Comparison of ENCODE assay signal across 14 mouse cellular contexts in genomic region chr2:7115161-7115560, GRCm38 (mm10).
DNase-seq lines count a peak whose midpoint lies in the region; ATAC-seq and TF ChIP-seq lines count a peak whose summit lies in the region.
"Had no signal": no experiment of that assay in that cellular context is flagged by ENCODE, and none has a peak within 500 bp of the region (broad histone marks: within the 10 kb centered on the region; RNA-seq: fewer than 3 reads in every experiment).

No protein-coding gene starts in this region.

- no peak for TF ChIP-seq POLR2A in CH12.LX (IDR thresholded peaks at IDR 0.05; ENCODE audit: low read depth, low read length)

- TF ChIP-seq EP300 in liver, postnatal 0 days (IDR thresholded peaks at IDR 0.05; ENCODE audit: low read depth), result no peak
- no peak for TF ChIP-seq EP300 in CH12.LX (IDR thresholded peaks at IDR 0.05; ENCODE audit: low read length)

- in situ Hi-C loops in CH12.LX (cut with MboI; ENCODE audit: low pct_ligation_motif_present, low pct_unique_long_range_greater_than_20kb, low sequenced_read_pairs), result no loop called here

- DNase-seq in heart, adult 11 months, result peak; percentile 74
- DNase-seq in heart, embryonic 10.5 days (ENCODE audit: low spot score), result no peak
- no peak for DNase-seq in liver, postnatal 0 days
- DNase-seq in CH12.LX (ENCODE audit: extremely low read depth), result peak; percentile 44
- DNase-seq in retina, postnatal 1 day, result peak; percentile 15
- no peak for DNase-seq in lung, postnatal 4 days
- DNase-seq: adrenal gland, adult 8-10 months; heart, adult 2 months; heart, postnatal 14 days; thymus, adult 2 months had no signal

- H3K4me2 ChIP-seq in liver, postnatal 0 days (ENCODE audit: low read depth, low read length), result no peak overlapping the region
- H3K4me2 ChIP-seq in liver, embryonic 12.5 days, result no peak overlapping the region
- H3K4me2 ChIP-seq in CH12.LX (ENCODE audit: insufficient read depth, low read depth, poor library complexity, severe bottlenecking), result no peak overlapping the region
- H3K4me2 ChIP-seq: intestine, embryonic 15.5 days; liver, embryonic 11.5 days had no signal

- no peak overlapping the region for H3K4me3 ChIP-seq in heart, embryonic 10.5 days
- H3K4me3 ChIP-seq in liver, postnatal 0 days (ENCODE audit: low read depth, low read length), result no peak overlapping the region
- H3K4me3 ChIP-seq in liver, embryonic 12.5 days, result no peak overlapping the region
- H3K4me3 ChIP-seq in CH12.LX (replicated peaks in 1 of 3; ENCODE audit: low read depth in 2 of 3, low read length in 2 of 3, poor library complexity in 1 of 3), result no peak overlapping the region
- H3K4me3 ChIP-seq: heart, adult 2 months; intestine, embryonic 15.5 days had no signal

- peak; percentile 60; the same call in 1 of the 2 replicates for ATAC-seq in liver, postnatal 0 days
- no peak for ATAC-seq in liver, embryonic 12.5 days
- ATAC-seq: intestine, embryonic 15.5 days had no signal

- H3K9ac ChIP-seq in liver, postnatal 0 days (replicated peaks), result no peak overlapping the region
- H3K9ac ChIP-seq in liver, embryonic 12.5 days, result no peak overlapping the region
- no peak overlapping the region for H3K9ac ChIP-seq in CH12.LX (ENCODE audit: insufficient read depth, low read depth)
- H3K9ac ChIP-seq: intestine, embryonic 15.5 days had no signal

- no peak overlapping the region for H3K27ac ChIP-seq in heart, embryonic 10.5 days
- H3K27ac ChIP-seq in liver, postnatal 0 days (ENCODE audit: low read depth), result no peak overlapping the region
- no peak overlapping the region for H3K27ac ChIP-seq in liver, embryonic 12.5 days
- no peak overlapping the region for H3K27ac ChIP-seq in CH12.LX (ENCODE audit: insufficient read depth, low read depth)
- H3K27ac ChIP-seq: heart, adult 2 months; intestine, embryonic 15.5 days; macrophage had no signal

- dilution Hi-C loops in CH12.LX (cut with MboI; ENCODE audit: extremely low pct_ligation_motif_present, extremely low pct_unique_long_range_greater_than_20kb, low sequenced_read_pairs), result no loop called here

- no peaks in the 10 kb centered on the region for H3K4me1 ChIP-seq in heart, embryonic 10.5 days
- no peaks in the 10 kb centered on the region for H3K4me1 ChIP-seq in liver, postnatal 0 days (ENCODE audit: insufficient read depth)
- no peaks in the 10 kb centered on the region for H3K4me1 ChIP-seq in liver, embryonic 12.5 days
- H3K4me1 ChIP-seq in CH12.LX (ENCODE audit: control insufficient read depth in 1 of 2, insufficient read depth in 2 of 2), result peaks cover 3 to 23% of the 10 kb centered on the region in 2 experiments; a peak in 3 of 4 replicates
- H3K4me1 ChIP-seq: intestine, embryonic 15.5 days had no signal

- TF ChIP-seq RAD21 in CH12.LX (IDR thresholded peaks at IDR 0.05; ENCODE audit: low read depth, low read length), result no peak

- WGBS in heart, embryonic 10.5 days, result 79% methylated on average over 3 of the region's 3 CpGs
- WGBS in liver, postnatal 0 days (ENCODE audit: insufficient replicate concordance), result 67% methylated on average over 3 of the region's 3 CpGs
- WGBS in liver, embryonic 12.5 days (ENCODE audit: insufficient replicate concordance), result 57% methylated on average over 3 of the region's 3 CpGs

- H3K36me3 ChIP-seq in heart, embryonic 10.5 days, result no peaks in the 10 kb centered on the region
- no peaks in the 10 kb centered on the region for H3K36me3 ChIP-seq in liver, postnatal 0 days (replicated peaks; ENCODE audit: insufficient read depth, low read length)
- H3K36me3 ChIP-seq in liver, embryonic 12.5 days, result no peaks in the 10 kb centered on the region
- no peaks in the 10 kb centered on the region for H3K36me3 ChIP-seq in CH12.LX (replicated peaks in 1 of 2; ENCODE audit: control insufficient read depth in 1 of 2, insufficient read depth in 1 of 2, low read length in 1 of 2)
- H3K36me3 ChIP-seq: intestine, embryonic 15.5 days had no signal

- no peak for TF ChIP-seq CTCF in liver, postnatal 0 days (IDR thresholded peaks at IDR 0.05; ENCODE audit: low read depth)
- no peak for TF ChIP-seq CTCF in CH12.LX (conservative IDR thresholded peaks at IDR 0.05 in 1 of 2, IDR thresholded peaks at IDR 0.05 in 1 of 2; ENCODE audit: low read depth in 2 of 2, low read length in 2 of 2)

- H3K27me3 ChIP-seq in heart, embryonic 10.5 days (ENCODE audit: insufficient read depth, poor library complexity, severe bottlenecking), result no peaks in the 10 kb centered on the region
- no peaks in the 10 kb centered on the region for H3K27me3 ChIP-seq in liver, postnatal 0 days (ENCODE audit: insufficient read depth, low read length)
- no peaks in the 10 kb centered on the region for H3K27me3 ChIP-seq in liver, embryonic 12.5 days (replicated peaks)
- no peaks in the 10 kb centered on the region for H3K27me3 ChIP-seq in CH12.LX (replicated peaks)
- H3K27me3 ChIP-seq: intestine, embryonic 15.5 days had no signal

- H3K79me2 ChIP-seq in CH12.LX (replicated peaks; ENCODE audit: control insufficient read depth, extremely low read depth, insufficient read depth, poor library complexity, severe bottlenecking), result no peaks in the 10 kb centered on the region

- no peaks in the 10 kb centered on the region for H3K9me3 ChIP-seq in heart, embryonic 10.5 days
- H3K9me3 ChIP-seq in liver, postnatal 0 days (ENCODE audit: low read length), result no peaks in the 10 kb centered on the region
- no peaks in the 10 kb centered on the region for H3K9me3 ChIP-seq in liver, embryonic 12.5 days (replicated peaks)
- no peaks in the 10 kb centered on the region for H3K9me3 ChIP-seq in CH12.LX (replicated peaks; ENCODE audit: low read length)
- H3K9me3 ChIP-seq: intestine, embryonic 15.5 days had no signal

TF ChIP-seq in CH12.LX, 34 proteins besides CTCF, POLR2A, EP300 and RAD21:
- no peak for TF ChIP-seq PAX5 (IDR thresholded peaks at IDR 0.05; ENCODE audit: low read length)
- TF ChIP-seq NRF1 (IDR thresholded peaks at IDR 0.05; ENCODE audit: low read depth, low read length), result no peak
- no peak for TF ChIP-seq BHLHE40 (IDR thresholded peaks at IDR 0.05; ENCODE audit: low read depth, low read length)

Comparison
In these comparisons a context has a peak if more than half of its experiments do, and no peak if none do; other contexts are left out.
1. DNase-seq: peak in heart, adult 11 months (single experiment), CH12.LX (single experiment) and retina, postnatal 1 day (single experiment); none in heart, embryonic 10.5 days (single experiment), liver, postnatal 0 days (single experiment) and lung, postnatal 4 days (0 of 2).